Mouse (Mus musculus) testis, adult 2 months (tissue): ENCODE data around the gene Top1. TPM values are rescaled to one million over a fixed set of nuclear protein-coding genes. Genes with fewer than 3 reads are reported as not detected.
A peak's percentile ranks its signal among the peaks of the same experiment; 100 is the strongest.

ENCODE experiments used
- H3K27ac ChIP-seq: fragments of 200-500 bp; 2 replicates; pipeline ENCODE4 v1.5.1; 2012; ENCODE audit warnings: low read depth, low read length; ENCODE audit not compliant: control insufficient read depth, insufficient read depth
- H3K27me3 ChIP-seq: fragments of 200-500 bp; 2 replicates; pipeline ENCODE4 v1.6.1; 2012; ENCODE audit warnings: mild to moderate bottlenecking, low read length, moderate library complexity; ENCODE audit not compliant: control insufficient read depth, insufficient read depth
- H3K36me3 ChIP-seq: fragments of 200-500 bp; 2 replicates; pipeline ENCODE4 v1.6.1; 2012; ENCODE audit warnings: mild to moderate bottlenecking, low read length; ENCODE audit not compliant: control insufficient read depth, insufficient read depth
- H3K4me1 ChIP-seq: fragments of 200-500 bp; 2 replicates; pipeline ENCODE4 v1.6.1; 2012; ENCODE audit warnings: low read length; ENCODE audit not compliant: control insufficient read depth, insufficient read depth
- H3K4me3 ChIP-seq: fragments of 200-500 bp; 2 replicates; pipeline ENCODE4 v1.5.1; 2012; ENCODE audit warnings: low read depth, mild to moderate bottlenecking, low read length, moderate library complexity, mixed read lengths; ENCODE audit not compliant: control insufficient read depth
- CTCF ChIP-seq: fragments of 200-500 bp; IDR thresholded peaks from 2 replicates; pipeline ENCODE4 v1.5.1; 2012; ENCODE audit warnings: low read depth, mild to moderate bottlenecking, inconsistent platforms, low read length, moderate library complexity; ENCODE audit not compliant: control insufficient read depth, insufficient read depth, insufficient replicate concordance
- POLR2A ChIP-seq: fragments of 200-500 bp; IDR thresholded peaks from 2 replicates; pipeline ENCODE4 v1.6.1; 2012; ENCODE audit warnings: low read depth, mild to moderate bottlenecking, inconsistent platforms, low read length, moderate library complexity; ENCODE audit not compliant: control insufficient read depth
- polyA plus RNA-seq: library from polyadenylated mRNA; depleted of rRNA; stranded (reverse); fragments of >200 nt; gene quantifications from 2 replicates; pipeline ENCODE4 v1.2.3, GENCODE M21; 2012

Top1 gene
- polyA plus RNA-seq, 1 experiment: 7.0 TPM

DNA sequence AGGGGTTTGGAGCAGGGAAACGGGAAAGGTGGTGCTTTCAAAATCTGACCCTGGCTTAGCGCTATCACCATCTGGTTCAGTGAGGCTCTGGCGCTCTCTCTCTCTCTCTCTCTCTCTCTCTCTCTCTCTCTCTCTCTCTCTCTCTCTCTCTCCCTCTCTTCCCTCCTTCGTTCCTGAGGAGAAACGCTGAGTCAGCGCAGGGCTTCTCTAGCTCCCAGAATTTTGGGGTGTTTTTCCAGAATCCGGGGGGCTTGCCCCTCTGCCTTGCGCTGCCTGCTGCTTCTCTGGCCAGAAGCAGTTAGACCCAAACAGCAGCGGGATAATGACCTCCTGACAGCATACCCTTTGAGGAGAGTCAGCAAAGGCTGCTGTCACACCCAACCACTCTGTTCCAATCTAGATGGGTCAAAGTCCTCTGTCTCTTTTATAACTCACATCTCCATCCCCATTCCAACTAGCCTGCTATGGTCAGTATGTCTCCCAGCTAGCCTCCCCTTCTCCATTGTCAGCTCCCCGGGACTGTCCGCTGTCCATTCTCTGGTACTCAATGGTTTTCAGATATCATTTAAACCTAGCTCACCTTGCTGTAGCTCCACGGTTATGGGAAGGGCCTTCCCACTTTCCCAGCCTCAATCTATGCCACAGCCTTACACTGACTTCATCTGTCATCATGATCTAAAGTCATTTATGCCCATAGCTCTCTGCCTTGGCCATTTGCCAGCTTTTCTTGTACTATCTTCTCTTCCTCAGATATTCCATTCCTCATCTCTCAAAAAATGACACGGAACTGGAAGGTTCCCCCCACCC is 5.6 kb upstream of the Top1 start:
- Histone ChIP-seq H3K4me1 (peaks cover 2% of the 10 kb centered on the region; the same call in 1 of the 2 replicates), H3K36me3 (no peaks in the 10 kb centered on the region), H3K27me3 (no peaks in the 10 kb centered on the region), H3K4me3 (no peak overlapping the region), H3K27ac (no peak overlapping the region)
- TF ChIP-seq CTCF (no peak), POLR2A (no peak)

DNA sequence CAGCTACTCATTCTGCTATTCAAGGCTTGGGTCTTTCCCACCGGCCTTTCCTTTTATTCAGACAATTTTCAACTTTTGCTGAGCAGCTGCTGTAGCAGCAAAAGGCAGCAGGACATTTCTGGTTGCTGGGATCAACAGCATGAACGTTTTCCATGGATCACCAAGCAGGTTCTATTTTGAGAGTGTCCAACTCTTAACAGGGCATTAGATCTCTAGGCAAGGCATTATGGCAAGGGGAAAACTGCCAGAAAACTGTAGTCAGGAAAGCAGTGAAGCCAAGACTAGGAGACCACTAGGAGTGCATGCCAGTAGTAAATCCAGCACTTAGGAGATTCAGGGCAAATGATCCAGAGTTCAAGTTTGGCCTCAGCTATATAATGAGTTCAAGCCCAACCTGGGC is 4.5 kb upstream of the Top1 start:
- TF ChIP-seq POLR2A (no peak), CTCF (no peak)
- Histone ChIP-seq H3K36me3 (no peaks in the 10 kb centered on the region), H3K4me1 (peaks cover 4% of the 10 kb centered on the region; the same call in 1 of the 2 replicates), H3K4me3 (no peak overlapping the region), H3K27ac (no peak overlapping the region), H3K27me3 (no peaks in the 10 kb centered on the region)

DNA sequence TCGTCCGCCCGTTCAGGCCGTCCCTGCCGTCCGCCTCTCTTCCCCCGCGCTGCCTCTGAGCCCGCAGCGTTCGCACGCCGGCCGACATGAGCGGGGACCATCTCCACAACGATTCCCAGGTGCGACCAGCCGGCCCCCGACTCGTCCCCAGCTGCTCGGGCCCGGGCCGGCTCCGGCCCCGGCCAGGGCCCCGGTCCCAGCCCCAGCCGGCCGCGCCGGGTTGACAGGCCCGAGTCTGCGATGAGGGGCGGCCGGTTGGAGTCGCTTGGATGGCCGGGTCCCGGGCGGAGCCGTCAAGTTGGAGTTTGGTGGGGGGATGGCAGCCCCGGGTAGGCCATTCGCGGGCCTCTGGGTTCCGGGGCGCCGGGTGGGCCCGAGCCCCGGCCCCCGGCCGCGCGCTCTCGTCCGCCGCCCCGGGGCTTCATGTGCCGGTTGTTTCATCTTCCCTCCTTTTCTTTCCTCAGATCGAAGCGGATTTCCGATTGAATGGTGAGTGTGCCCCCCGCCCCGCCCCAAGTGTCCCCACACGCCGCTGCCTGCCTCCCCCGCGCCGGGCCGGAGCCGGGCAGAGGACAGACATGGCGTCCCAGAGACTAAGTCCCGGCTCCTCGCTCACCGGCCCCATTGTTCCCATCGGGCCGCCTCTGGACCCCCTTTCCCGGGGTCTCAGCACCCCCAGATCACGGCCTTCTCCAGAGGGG is 606 bp downstream of the Top1 start:
- TF ChIP-seq CTCF (no peak), POLR2A (no peak)
- Histone ChIP-seq H3K4me3 (peak overlapping the region; percentile 94), H3K27me3 (no peaks in the 10 kb centered on the region), H3K36me3 (no peaks in the 10 kb centered on the region), H3K4me1 (peaks cover 7% of the 10 kb centered on the region), H3K27ac (peak overlapping the region; percentile 97)

GRCm38 (mm10) chr2:160646845-160647178 is 1.1 kb downstream of the Top1 start:
- Histone ChIP-seq H3K4me1 (peaks cover 7% of the 10 kb centered on the region), H3K27ac (peak overlapping the region; percentile 97), H3K36me3 (no peaks in the 10 kb centered on the region), H3K4me3 (peak overlapping the region; percentile 94), H3K27me3 (no peaks in the 10 kb centered on the region)
- TF ChIP-seq CTCF (no peak), POLR2A (no peak)

- H3K27ac ChIP-seq: no peak overlapping the region
Observed at GRCm38 (mm10) chr2:160648097-160648496, 2.4 kb downstream of the Top1 start.

GRCm38 (mm10) chr2:160649072-160649471 is 3.4 kb downstream of the Top1 start:
- no peak for TF ChIP-seq CTCF
- no peak overlapping the region for H3K4me3 ChIP-seq
- H3K36me3 ChIP-seq: no peaks in the 10 kb centered on the region; the same call in 1 of the 2 replicates
- no peak overlapping the region for H3K27ac ChIP-seq
- H3K4me1 ChIP-seq: peaks cover 7% of the 10 kb centered on the region
- H3K27me3 ChIP-seq: no peaks in the 10 kb centered on the region

More at GRCm38 (mm10) chr2:160648097-160648496, 2.4 kb downstream of the Top1 start:
- Histone ChIP-seq H3K4me3 (peak overlapping the region; percentile 1; the same call in 1 of the 2 replicates), H3K27me3 (no peaks in the 10 kb centered on the region), H3K36me3 (no peaks in the 10 kb centered on the region; the same call in 1 of the 2 replicates), H3K4me1 (peaks cover 7% of the 10 kb centered on the region)
- no peak for TF ChIP-seq CTCF
- TF ChIP-seq POLR2A: no peak

GRCm38 (mm10) chr2:160651165-160651564 is 5.5 kb downstream of the Top1 start:
- Histone ChIP-seq H3K27ac (no peak overlapping the region), H3K4me1 (peaks cover 3% of the 10 kb centered on the region), H3K36me3 (no peaks in the 10 kb centered on the region; the same call in 1 of the 2 replicates), H3K4me3 (no peak overlapping the region), H3K27me3 (no peaks in the 10 kb centered on the region)
- no peak for TF ChIP-seq POLR2A
- TF ChIP-seq CTCF: no peak
